Mouse (Mus musculus): Measurements from ENCODE around the gene Rassf7. TPM values are rescaled to one million over a fixed set of nuclear protein-coding genes. Genes with fewer than 3 reads are reported as not detected.

Gene Rassf7
- total and polyA plus RNA-seq, 2 experiments from 2014 or later = 5.8 to 43.2 TPM

- Histone ChIP-seq H3K4me3 (ENCODE audit: low read depth, low read length) (no peak overlapping the region), H3K4me1 (ENCODE audit: control insufficient read depth, insufficient read depth) (peaks cover 29% of the 10 kb centered on the region), H3K4me2 (ENCODE audit: low read depth, low read length) (no peak overlapping the region), H3K27me3 (ENCODE audit: control insufficient read depth, insufficient read depth, low read length) (no peaks in the 10 kb centered on the region), H3K36me3 (replicated peaks; ENCODE audit: control insufficient read depth, insufficient read depth, low read length) (peaks cover 13% of the 10 kb centered on the region; the same call in 1 of the 2 replicates), H3K9me3 (replicated peaks; ENCODE audit: control insufficient read depth, low read length) (no peaks in the 10 kb centered on the region), H3K27ac (ENCODE audit: low read depth) (no peak overlapping the region), H3K9ac (replicated peaks; ENCODE audit: low read depth, low read length) (no peak overlapping the region)
- ATAC-seq (ENCODE audit: insufficient read depth, low read depth) (no peak), DNase-seq (ENCODE audit: low spot score) (no peak)
- TF ChIP-seq EP300 (IDR thresholded peaks at IDR 0.05; ENCODE audit: low read depth) = no peak
- no peak for TF ChIP-seq CTCF (IDR thresholded peaks at IDR 0.05; ENCODE audit: low read depth)
- WGBS = 82% methylated on average over 6 of the region's 6 CpGs
Measured at GRCm38 (mm10) chr7:141226535-141226934, 10.9 kb downstream of the Rassf7 start.

- peaks cover 25% of the 10 kb centered on the region for H3K36me3 ChIP-seq (replicated peaks; ENCODE audit: control insufficient read depth, insufficient read depth, low read length)
- 0 out of 2 replicates have a peak overlapping the region, but pooled peaks have one; percentile 96 for H3K4me3 ChIP-seq (ENCODE audit: low read depth, low read length)
- TF ChIP-seq EP300 (IDR thresholded peaks at IDR 0.05; ENCODE audit: low read depth) = no peak
- TF ChIP-seq CTCF (IDR thresholded peaks at IDR 0.05; ENCODE audit: low read depth) = no peak
- H3K4me2 ChIP-seq (ENCODE audit: low read depth, low read length) = no peak overlapping the region; the same call in 1 of the 2 replicates
- no peaks in the 10 kb centered on the region for H3K27me3 ChIP-seq (ENCODE audit: control insufficient read depth, insufficient read depth, low read length)
- 70% methylated on average over 4 of the region's 4 CpGs for WGBS
- peaks cover 21% of the 10 kb centered on the region for H3K4me1 ChIP-seq (ENCODE audit: control insufficient read depth, insufficient read depth)
- ATAC-seq (ENCODE audit: insufficient read depth, low read depth) = no peak
- no peak overlapping the region for H3K9ac ChIP-seq (replicated peaks; ENCODE audit: low read depth, low read length)
- H3K27ac ChIP-seq (ENCODE audit: low read depth) = no peak overlapping the region
- H3K9me3 ChIP-seq (replicated peaks; ENCODE audit: control insufficient read depth, low read length) = no peaks in the 10 kb centered on the region
- no peak for DNase-seq (ENCODE audit: low spot score)
Measured at GRCm38 (mm10) chr7:141227796-141228195, 12.1 kb downstream of the Rassf7 start.

GRCm38 (mm10) chr7:141228279-141229067 lies 12.8 kb downstream of the Rassf7 start, which contains the start of gene Phrf1:
TSS of gene Phrf1 (plus strand) at chr7:141228784.
- Histone ChIP-seq H3K27ac (ENCODE audit: low read depth) (peak within 1 kb of the TSS; percentile 90), H3K4me2 (ENCODE audit: low read depth, low read length) (peak within 1 kb of the TSS; percentile 89), H3K4me3 (ENCODE audit: low read depth, low read length) (peak within 1 kb of the TSS; percentile 96), H3K4me1 (ENCODE audit: control insufficient read depth, insufficient read depth) (peaks cover 17% of the 10 kb centered on the region), H3K9me3 (replicated peaks; ENCODE audit: control insufficient read depth, low read length) (no peaks in the 10 kb centered on the region), H3K9ac (replicated peaks; ENCODE audit: low read depth, low read length) (peak within 1 kb of the TSS; percentile 95), H3K36me3 (replicated peaks; ENCODE audit: control insufficient read depth, insufficient read depth, low read length) (peaks cover 32% of the 10 kb centered on the region), H3K27me3 (ENCODE audit: control insufficient read depth, insufficient read depth, low read length) (no peaks in the 10 kb centered on the region)
- under 1% methylated on average over 73 of the region's 76 CpGs for whole genome bisulfite sequencing
- DNase-seq (ENCODE audit: low spot score) (peak; percentile 92), ATAC-seq (ENCODE audit: insufficient read depth, low read depth) (peak; percentile 92)
- TF ChIP-seq EP300 (IDR thresholded peaks at IDR 0.05; ENCODE audit: low read depth) (0 out of 2 replicates have a peak, but pooled peaks have one; percentile 76), CTCF (IDR thresholded peaks at IDR 0.05; ENCODE audit: low read depth) (peak; percentile 99)

- H3K4me3 ChIP-seq (ENCODE audit: low read depth, low read length) = peak overlapping the region; percentile 96
- no peaks in the 10 kb centered on the region for H3K27me3 ChIP-seq (ENCODE audit: control insufficient read depth, insufficient read depth, low read length)
- TF ChIP-seq EP300 (IDR thresholded peaks at IDR 0.05; ENCODE audit: low read depth) (no peak), CTCF (IDR thresholded peaks at IDR 0.05; ENCODE audit: low read depth) (no peak)
- no peak for ATAC-seq (ENCODE audit: insufficient read depth, low read depth)
- WGBS = 31% methylated on average over 6 of the region's 6 CpGs
- H3K36me3 ChIP-seq (replicated peaks; ENCODE audit: control insufficient read depth, insufficient read depth, low read length) = peaks cover 44% of the 10 kb centered on the region
- H3K9me3 ChIP-seq (replicated peaks; ENCODE audit: control insufficient read depth, low read length) = no peaks in the 10 kb centered on the region
- DNase-seq (ENCODE audit: low spot score) = no peak
- H3K27ac ChIP-seq (ENCODE audit: low read depth) = no peak overlapping the region
- H3K4me1 ChIP-seq (ENCODE audit: control insufficient read depth, insufficient read depth) = peaks cover 17% of the 10 kb centered on the region
- H3K9ac ChIP-seq (replicated peaks; ENCODE audit: low read depth, low read length) = peak overlapping the region; percentile 95
- H3K4me2 ChIP-seq (ENCODE audit: low read depth, low read length) = peak overlapping the region; percentile 89
Measured at GRCm38 (mm10) chr7:141229702-141230101, 14.0 kb downstream of the Rassf7 start.

- Histone ChIP-seq H3K4me3 (ENCODE audit: low read depth, low read length) (no peak overlapping the region), H3K9ac (replicated peaks; ENCODE audit: low read depth, low read length) (no peak overlapping the region), H3K9me3 (replicated peaks; ENCODE audit: control insufficient read depth, low read length) (no peaks in the 10 kb centered on the region), H3K4me1 (ENCODE audit: control insufficient read depth, insufficient read depth) (peaks cover 17% of the 10 kb centered on the region), H3K4me2 (ENCODE audit: low read depth, low read length) (no peak overlapping the region), H3K27ac (ENCODE audit: low read depth) (no peak overlapping the region), H3K36me3 (replicated peaks; ENCODE audit: control insufficient read depth, insufficient read depth, low read length) (peaks cover 52% of the 10 kb centered on the region), H3K27me3 (ENCODE audit: control insufficient read depth, insufficient read depth, low read length) (no peaks in the 10 kb centered on the region)
- ATAC-seq (ENCODE audit: insufficient read depth, low read depth) (no peak), DNase-seq (ENCODE audit: low spot score) (no peak)
- 87% methylated on average over 4 of the region's 4 CpGs for WGBS
- TF ChIP-seq EP300 (IDR thresholded peaks at IDR 0.05; ENCODE audit: low read depth) (no peak), CTCF (IDR thresholded peaks at IDR 0.05; ENCODE audit: low read depth) (no peak)
Measured at GRCm38 (mm10) chr7:141230570-141230969, 14.9 kb downstream of the Rassf7 start.
